Mouse (Mus musculus) embryo, embryonic 10 days (tissue): ENCODE data around the gene Srpk2.
"Not testable (repeated sequence)": the region's sequence is repeated elsewhere in the genome, so short reads cannot be mapped to it uniquely, and the experiment has no call there.

Experiments used
- DNase-seq: peaks from one replicate; pipeline ENCODE4 v3.0.0-alpha.2; 2015; ENCODE audit warnings: low spot score

Srpk2 gene

DNA sequence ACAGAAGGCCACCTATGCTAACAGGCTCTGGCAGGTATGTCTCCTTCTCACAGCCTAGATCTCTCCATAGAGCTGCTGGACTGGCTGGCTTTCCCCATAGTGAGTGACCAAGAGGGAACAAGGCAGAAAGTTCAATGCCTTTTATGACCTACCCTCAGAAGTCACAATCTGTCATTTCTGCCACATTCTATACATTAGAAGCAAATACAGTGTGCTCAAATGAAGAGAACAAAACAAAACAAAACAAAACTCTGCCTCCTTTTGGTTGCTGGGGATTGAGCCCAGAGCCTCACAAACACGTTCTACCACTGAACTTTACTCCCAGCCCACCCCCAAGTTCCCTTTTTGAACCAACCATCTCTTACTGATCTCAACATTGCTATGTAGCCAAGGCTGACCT lies at the start of gene Srpk2:
Gene Srpk2, minus strand, starts transcription at position 101 of the 400 bp plus-strand sequence.
- no peak for DNase-seq

DNA sequence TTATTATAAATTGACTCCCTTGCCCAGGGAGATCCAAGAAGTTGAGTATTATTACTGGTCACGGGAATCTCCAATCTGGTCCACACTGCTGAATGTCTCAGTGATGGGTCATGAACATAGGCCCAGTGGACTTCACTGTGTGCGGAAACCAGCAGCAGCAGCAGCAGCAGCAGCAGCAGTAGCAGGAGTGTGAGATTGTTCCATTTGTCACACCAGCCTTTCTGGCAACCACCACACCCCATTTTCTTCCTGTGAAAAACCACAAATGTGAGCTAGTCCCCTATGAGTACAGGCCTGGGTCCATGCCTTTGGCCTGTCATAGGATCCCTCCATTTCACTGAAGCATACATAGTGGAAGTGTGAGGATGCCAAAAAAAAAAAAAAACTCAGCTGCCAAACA lies 37.5 kb upstream of the Srpk2 start:
- no peak for DNase-seq

DNA sequence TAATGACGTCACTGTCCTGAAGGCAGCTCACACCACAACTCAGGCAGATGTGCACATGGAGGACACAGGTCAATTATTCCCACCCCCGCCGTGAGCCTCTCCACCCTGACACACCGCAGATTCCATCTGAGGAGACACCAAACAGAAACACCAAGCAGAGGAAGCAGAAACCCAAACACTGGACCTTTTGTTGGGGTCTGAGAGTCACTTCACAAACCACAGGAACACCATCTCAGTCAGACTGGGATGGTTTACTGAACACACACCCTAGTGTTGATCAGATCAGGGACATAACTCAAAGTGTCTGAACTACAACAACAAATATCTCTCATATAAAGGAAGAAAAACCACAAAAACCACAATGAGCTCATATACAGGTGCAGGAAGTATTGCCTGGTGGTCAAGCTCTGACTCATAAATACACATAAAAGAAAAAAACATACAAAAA lies 34.5 kb upstream of the Srpk2 start:
- no peak for DNase-seq

DNA sequence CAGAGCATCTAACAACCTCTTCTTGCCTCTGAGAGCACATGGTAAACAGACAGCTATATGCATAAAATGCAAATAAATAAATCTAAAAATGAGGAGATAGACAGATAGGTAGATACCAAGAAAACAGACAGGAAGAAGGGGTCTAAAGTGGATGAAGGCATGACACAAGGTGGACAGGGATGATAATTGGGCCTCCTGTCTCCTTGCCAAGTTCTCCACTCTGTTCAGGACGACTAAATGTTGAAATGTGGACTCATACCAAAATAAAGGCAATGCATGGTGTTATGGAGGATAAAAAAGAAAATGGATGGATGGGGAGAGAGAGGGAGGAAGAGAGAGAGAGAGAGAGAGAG lies 33.7 kb upstream of the Srpk2 start:
- DNase-seq = no peak

DNA sequence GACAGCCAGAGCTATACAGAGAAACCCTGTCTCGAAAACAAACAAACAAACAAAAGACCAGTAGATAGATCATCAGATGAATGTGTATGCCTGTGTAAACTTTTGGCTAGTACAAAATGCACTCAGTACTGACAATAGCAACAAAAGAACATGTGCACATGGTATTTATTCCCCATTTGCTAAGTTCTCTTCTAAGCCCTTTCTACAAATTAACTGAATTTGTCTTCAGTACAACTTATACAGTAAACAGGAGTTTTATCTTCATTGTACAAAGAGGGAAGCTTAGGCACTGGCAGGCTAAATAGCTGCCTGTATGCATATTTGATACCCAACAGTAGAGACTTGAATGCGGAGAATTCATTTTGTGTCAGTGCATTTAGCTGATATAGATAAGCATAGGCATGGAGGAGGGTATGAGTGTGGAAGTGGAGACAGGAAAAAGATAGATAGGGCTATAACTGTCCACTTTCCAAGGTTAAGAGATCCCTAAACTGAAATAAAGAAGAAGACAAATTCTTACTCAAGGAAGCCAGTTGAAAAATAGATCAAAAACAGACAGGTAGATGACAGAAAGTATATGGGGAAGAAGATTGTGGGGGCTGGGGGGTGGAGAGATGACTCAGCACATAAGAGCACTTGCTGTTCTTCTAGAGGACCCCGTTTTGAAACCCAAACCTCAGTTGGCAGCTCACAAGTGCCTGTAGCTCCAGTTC lies 33.2 kb upstream of the Srpk2 start:
- DNase-seq = no peak

DNA sequence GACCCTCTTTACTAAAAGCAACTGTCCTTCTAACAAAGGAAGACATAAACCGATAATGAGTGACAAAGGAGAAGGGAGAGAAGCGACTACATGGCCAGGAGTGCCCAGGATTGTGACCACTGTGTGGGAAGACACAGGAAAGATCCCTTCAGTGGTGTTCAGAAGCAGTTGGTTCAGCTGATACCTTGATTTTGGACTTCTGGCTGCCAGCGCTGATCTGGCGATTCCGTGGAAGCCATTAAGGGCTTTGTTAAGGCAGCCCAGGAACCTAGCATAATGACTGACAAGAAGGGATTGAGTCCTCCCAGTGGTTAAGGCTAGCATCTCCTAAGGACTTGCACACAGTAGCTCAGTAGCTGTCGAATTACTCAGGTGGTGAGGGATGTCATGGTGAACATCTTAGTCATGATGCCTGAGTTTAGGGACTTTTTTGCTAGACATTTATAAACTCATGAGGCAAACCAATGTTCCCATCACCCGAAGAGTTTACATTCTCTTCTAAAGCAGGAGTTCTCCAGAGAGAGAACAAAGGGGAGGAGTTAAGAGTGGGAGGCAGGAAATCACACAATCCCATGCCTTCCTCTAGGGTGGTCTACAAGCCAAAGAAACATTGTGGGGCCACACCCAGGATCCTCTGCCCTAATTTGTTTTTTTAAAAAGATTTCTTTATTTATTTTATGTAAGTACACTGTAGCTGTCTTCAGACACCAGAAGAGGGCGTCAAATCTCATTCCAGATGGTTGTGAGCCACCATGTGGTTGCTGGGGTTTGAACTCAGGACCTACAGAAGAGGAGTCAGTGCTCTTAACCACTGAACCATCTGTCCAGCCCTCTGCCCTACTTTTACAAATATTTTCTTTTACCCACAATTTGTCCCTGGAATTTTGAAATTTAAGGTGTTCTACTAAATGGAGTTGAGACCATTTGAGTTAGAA lies 29.3 kb upstream of the Srpk2 start:
- no peak for DNase-seq

DNA sequence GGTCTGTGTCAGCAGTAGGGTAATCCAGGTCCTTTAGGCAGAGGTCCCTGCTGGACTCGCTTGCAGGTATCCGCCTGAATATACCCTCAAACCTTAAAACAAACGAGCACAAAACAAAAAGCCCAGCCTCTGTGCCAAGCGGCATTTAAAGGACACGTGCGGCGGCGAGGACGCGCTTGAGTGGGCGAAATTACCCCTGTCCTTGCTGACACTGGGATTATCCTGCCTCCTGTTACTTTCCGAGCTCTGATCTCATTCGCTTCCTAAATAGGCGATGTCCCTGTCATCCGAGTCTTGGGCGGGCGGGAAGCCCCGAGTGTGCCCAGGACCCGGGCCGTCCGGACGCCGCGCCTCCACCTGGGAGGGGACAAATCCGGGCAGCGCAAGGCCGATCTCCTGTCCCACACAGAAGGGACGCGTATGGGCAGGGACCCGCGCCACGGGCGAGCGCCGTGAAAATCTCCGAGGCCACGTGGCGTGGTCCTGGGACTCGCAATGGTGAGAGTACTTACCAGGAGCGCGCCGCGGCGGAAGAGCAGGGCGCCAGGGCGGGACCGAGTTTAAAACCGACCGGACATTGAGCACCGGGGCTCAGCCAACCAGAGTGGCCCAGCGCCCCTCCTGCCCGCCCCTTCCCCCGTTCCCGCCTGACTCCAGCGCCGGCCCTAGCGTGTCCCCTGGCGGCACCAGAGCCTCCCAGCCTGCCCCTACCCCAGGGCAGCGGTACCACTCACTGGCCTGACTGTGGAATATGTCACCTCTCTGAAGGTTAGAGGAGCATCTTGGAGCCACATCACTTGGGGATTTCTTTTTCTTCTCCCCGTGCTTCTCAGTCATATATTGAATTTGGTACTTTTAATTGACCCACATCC lies 27.9 kb upstream of the Srpk2 start:
- peak; percentile 83 for DNase-seq

DNA sequence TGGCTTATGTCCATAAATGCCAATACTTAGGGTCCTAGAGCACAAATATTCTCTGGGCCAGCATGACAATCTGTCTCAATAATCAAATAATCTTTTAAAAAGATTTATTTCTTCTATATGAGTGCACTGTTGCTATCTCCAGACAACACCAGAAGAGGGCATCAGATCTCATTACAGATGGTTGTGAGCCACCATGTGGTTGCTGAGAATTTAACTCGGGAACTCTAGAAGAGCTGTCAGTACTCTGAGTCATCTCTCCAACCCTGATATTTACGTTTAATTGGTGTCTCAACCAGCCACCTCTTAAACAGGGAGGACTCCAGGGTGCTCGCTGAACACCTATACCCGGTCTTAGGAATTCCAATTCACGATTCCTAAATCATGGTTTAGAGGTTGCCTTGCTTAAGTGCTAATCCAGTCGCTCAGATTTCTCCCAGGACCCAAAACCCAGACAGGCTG lies 27.3 kb upstream of the Srpk2 start:
- DNase-seq = not testable (repeated sequence)

DNA sequence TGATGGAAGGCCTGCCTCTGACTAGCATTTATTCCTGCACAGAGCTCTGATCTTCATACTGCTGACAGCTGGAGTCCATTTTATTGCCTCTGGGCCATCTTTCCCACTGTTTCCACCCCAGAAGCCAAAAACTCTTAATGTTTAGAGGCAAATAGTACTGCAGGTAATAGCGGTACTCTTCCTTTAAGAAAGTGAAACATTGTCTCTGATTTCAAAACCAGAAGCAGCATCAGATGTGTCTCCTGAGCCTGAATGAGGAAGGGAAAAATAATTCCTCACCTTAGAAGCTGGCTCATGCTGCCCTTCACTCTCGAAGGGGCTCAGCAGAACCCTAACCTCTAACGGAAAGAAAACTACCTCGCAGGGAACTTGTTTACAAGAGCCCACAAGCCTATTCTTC lies 26.8 kb upstream of the Srpk2 start:
- no peak for DNase-seq

DNA sequence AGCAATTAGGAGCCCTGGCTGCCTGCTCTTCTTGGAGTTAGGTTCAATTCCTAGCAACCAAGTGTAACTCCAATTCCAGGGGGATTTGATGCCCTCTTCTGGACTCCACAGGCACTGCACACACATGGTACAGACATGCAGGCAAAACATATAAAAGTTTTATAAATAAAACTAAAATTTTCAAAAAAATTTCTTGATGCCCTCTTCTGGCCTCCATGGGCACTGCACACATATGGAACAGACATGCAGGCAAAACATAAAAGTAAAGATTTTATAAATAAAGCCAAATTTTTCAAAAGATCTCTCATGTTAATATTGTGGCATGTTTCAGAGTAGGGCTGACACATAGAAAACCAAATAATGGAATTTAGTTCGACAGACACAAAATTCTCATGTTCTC lies 25.2 kb upstream of the Srpk2 start:
- DNase-seq = no peak

DNA sequence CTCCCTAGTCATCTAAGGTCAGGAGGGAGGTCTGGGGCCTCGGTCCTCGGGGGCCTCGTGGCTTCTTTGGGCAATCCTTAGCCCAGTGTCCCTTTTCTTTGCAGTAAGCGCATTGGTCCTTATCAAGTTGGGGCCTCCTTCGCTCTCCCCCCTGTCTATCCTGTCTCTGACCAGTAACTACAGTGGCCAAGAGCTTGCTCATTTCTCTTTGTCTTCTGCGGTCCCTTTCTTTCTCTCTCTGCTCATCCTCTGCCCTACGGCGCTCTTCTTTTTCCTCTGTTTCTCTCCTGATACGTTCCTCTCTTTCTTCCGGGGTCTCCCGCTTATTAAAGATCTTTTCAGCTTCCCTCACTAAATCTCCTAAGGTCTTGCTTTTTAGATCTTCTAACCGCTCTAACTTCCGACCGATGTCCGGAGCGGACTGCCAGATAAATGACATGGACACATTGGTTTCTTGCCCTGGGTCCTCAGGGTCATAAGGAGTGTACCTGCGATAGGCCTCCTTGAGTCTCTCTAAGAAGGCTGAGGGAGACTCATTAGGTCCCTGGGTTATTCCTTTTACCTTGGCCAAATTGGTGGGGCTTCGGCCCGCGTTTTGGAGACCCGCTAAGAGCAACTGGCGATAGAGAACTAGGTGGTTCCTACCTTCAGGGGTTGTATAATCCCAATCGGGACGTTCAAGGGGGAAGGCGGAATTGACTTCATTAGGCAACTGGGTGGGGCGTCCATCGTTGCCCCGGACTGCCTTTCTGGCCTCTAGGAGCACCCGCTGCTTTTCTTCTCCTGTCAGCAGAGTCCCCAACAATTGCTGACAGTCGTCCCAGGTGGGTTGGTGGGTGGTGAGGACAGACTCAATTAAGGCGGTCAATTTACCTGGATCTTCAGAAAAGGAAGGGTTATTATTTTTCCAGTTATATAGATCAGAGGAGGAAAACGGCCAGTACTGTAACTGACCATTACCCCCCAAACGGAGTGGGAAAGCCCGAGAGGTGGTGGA lies 22.5 kb upstream of the Srpk2 start:
- not testable (repeated sequence) for DNase-seq

DNA sequence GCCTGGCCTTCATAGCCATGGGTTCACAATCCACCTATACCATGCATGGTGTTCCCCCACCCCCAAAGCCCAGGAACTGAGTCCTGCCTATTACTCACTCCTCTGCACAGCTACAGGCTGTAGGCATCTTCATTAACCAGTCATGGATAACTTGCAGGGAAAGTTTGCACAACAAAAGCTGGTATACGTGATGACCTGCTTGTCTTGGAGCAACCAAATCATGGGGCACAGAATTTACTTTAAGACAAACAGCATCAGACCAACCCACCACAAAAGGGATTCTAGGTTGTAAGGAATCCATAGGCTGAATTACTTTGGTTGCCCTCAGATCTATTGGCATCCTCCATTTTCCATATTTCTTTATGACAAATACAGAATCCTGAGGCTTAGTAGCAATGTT lies 13.0 kb upstream of the Srpk2 start:
- DNase-seq = no peak

DNA sequence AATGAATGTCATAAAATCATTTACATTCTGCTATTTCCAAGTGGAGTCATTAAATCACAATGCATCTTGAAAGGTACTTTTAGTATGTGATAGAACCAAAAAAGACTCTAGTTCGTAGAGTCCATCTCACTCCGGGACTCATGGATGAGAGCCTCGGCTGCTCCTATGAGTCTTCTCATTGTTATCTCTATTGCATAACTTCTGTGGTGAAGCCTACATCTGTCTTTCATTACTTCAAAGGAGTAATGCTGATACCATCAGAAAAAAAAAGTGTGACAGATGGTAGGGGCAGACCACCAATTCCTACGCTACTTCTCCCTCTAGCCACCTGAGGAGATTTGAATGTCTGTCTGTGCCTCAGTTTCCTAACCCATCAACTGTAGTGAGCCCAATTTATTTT lies 986 bp downstream of the Srpk2 start:
- DNase-seq = no peak

DNA sequence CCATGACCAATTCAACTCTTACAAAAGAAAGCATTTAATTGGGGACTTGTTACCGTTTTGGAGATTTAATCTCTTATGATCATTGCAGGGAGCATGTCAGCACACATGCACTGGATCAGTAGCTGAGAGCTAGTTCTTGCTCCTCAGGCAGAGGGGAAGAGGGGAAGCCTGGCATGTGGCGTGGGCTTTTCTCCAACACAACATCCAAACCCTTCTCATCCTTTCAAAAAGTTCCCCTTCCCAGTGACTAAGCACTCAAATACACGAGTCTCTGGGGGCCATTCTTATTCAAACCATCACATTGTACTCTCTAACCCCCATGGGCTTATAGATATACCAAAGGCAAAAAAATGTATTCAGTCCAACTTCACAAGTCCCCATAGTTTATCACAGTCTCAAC lies 5.4 kb downstream of the Srpk2 start:
- no peak for DNase-seq

DNA sequence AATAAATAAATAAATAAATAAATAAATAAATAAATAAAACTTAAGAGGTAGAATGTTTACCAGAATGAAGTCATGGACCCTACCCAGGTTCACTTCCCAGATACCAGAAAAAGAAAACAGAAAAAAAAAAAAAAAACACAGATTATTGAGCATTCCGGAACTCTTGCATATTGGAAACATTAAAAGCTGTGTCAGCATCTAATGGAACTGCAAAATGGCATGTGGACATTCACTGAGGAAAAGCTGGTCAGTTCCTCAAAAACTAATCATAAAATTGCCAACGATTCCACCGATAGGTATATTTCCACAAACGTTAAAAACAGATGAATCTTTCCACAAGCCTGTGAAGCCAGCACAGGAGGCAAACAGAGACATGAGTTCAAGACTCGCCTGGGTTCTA lies 6.5 kb downstream of the Srpk2 start:
- no peak for DNase-seq

DNA sequence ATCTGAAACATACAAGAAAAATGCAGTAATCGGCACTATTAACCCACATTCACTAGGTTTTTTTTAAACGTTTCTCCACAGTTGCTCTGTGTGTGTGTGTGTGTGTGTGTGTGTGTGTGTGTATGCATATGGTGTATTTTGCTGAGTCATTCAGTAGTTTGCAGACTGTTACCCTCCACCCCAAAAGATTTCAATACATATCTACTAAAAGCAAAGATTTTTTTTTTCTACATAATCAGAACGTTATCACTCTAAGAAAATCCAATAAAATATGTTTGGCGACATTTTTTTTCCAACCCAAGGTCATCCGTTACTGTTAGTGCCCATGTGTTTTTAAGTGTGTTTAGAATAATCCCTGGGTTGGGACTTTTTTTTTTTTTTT lies 7.4 kb downstream of the Srpk2 start:
- DNase-seq = no peak

DNA sequence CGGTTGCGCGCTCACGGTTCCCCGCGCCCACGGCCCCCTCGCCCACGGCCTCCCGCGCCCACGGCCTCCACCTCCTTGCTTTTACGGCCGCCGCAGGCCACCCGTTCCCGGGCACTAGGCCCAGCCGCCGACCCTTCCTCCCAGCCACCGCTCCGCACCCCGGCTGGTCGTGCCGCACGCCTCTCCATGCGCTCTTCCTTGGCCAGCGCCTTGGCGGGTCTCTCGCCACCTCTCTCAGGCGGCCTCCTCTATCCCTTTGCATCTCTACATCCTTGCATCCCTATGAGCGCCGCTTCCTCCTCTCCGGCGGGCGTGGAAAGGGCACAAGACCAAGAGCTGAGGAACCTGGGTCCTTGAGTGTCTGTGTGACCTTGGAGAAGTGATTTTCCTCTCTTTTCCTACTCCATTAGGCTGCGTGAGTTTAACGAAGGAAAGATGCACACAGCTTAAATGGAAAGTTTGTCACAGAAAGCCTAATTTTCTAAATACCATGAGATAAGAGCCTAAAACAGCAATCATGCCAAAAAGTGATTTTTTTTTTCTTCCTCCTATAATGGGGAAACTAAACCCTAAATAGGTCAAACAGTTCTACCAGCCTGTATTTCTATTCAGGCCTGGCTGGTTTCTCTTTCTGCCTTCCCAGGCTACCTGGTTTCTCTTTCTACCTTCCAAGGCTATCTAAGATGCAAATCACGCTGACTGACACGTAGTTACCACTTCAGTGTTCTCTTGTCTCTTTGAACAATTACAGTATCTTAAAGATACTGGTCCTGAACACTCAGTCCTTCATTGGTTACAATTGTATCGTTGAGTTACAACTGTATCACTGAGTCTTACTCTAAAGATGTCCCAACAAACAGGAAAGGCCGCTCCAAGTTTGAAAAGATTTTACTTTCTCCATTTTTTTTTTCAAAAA lies 8.0 kb downstream of the Srpk2 start:
- peak; percentile 73 for DNase-seq

DNA sequence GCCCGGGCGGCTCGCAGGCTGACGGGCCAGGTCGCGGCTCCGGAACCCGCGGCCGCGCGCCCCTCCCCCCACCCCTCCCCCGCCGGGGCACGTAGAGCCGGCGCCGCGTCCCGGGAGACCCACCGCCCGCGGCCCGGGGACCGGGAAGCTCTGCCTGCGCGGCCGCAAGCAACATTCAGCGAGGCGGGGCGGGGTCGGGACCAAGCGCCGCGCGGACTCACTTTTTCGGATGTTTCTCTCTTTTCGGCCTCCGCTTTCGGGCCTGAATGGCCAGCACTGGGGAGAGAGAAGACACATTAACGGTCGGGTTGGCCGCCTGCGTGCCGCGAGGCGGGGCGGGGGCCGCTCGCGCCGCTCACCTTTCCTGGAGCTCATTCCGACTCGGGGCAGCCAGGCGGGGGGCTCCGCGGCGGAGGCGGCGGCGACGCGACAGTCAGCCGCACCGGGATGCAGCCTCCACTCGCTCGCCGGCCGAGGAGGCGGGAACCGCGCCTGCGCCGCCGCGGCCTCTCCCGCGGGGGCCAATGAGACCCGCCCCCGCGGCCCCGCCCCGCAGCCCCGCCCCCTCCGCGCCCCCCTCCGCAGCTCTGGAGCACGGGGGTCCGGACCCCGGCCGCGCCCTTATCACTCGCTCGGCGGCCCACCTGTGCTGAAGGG lies 8.8 kb downstream of the Srpk2 start:
- peak; percentile 76 for DNase-seq

DNA sequence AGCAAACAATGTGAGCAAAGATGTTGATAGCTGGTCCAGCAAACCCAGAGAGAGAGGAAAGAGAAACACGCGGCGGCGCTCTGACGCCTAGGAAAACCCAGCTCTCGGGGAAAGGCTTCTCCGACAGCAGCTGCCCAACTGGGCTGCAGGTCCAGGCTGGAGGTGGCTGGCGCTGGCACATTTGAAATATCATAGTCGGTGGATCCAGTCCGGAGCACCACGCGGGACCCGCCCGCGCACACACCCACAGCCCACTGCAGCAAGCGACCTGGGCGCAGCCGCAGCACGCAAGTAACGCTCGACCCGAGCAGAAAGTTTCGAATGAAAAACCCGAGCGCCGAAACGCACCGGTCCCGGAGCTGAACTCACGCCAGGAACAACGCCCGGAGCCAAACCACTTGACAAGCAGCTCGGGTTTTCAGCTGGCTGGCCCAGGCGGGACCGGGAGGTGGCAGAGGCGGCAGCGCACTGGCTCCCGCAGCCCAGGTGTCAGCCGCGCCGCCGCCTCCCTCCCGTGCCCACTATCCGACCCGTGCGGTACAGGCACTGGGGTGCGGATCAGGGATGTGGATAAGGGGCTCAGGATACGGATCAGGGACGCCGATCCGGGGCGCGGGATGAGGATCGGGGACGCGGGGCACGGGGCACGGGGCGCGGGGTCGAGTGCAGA lies 9.5 kb downstream of the Srpk2 start:
- peak; percentile 74 for DNase-seq
